Mouse (Mus musculus): ENCODE data around the gene Ercc4.
A peak's percentile ranks its signal among the peaks of the same experiment; 100 is the strongest.

- TF ChIP-seq CTCF (IDR thresholded peaks at IDR 0.05; ENCODE audit: low read depth) (peak; percentile 78), EP300 (optimal IDR thresholded peaks at IDR 0.05) (no peak)
Measured at GRCm38 (mm10) chr16:13130412-13130811, 20.9 kb downstream of the Ercc4 start.

Data from stomach, postnatal 0 days (tissue).